Mouse (Mus musculus): ENCODE results near the gene Rit1. TPM values are rescaled to one million over a fixed set of nuclear protein-coding genes. Genes with fewer than 3 reads are reported as not detected.

Rit1 gene
- total RNA-seq, 2 experiments from 2014 or later = 32.1 to 33.2 TPM

Other genes starting within 250 kb of the Rit1 start
- gene Lmna, start 206.9 kb upstream of the Rit1 start, total RNA-seq (2021) = 100 to 1,000 TPM; 355 to 365 TPM
- gene Mex3a, start 184.4 kb upstream of the Rit1 start, total RNA-seq (2021) = 10 to 100 TPM; 12.9 to 13.1 TPM
- under 1 TPM; 0.57 to 0.91 TPM for gene Rab25, start 168.5 kb upstream of the Rit1 start, total RNA-seq (2021)
- 10 to 100 TPM; 78.5 to 81.4 TPM for gene Lamtor2, start 163.8 kb upstream of the Rit1 start, total RNA-seq (2021)
- gene Ubqln4, start 163.1 kb upstream of the Rit1 start, total RNA-seq (2021) = 10 to 100 TPM; 54.9 to 58.0 TPM
- gene Ssr2, start 141.0 kb upstream of the Rit1 start, total RNA-seq (2021) = 100 to 1,000 TPM; 150 to 159 TPM
- gene Arhgef2, start 110.9 kb upstream of the Rit1 start, total RNA-seq (2021) = 100 to 1,000 TPM; 161 to 166 TPM
- gene Rxfp4, start 63.7 kb upstream of the Rit1 start, total RNA-seq (2021) = not detected
- 10 to 100 TPM; 33.9 to 49.0 TPM for gene Khdc4, start 31.0 kb upstream of the Rit1 start, total RNA-seq (2021)
- gene Syt11, start 58.3 kb downstream of the Rit1 start, total RNA-seq (2021) = 1 to 10 TPM; 5.5 to 6.2 TPM
- 10 to 100 TPM; 24.6 to 27.5 TPM for gene Gon4l, start 118.4 kb downstream of the Rit1 start, total RNA-seq (2021)
- gene Msto1, start 197.2 kb downstream of the Rit1 start, total RNA-seq (2021) = 10 to 100 TPM; 27.5 to 31.7 TPM
- 10 to 100 TPM; 37.8 to 41.8 TPM for gene Ash1l, start 233.8 kb downstream of the Rit1 start, total RNA-seq (2021)
- 10 to 100 TPM; 72.7 to 75.8 TPM for gene Dap3, start 234.3 kb downstream of the Rit1 start, total RNA-seq (2021)

Measured in gastrocnemius, postnatal 4 days (tissue).